Mouse (Mus musculus) spleen, adult 10 weeks (tissue): ENCODE measurements around the gene Dnaja1. TPM values are rescaled to one million over a fixed set of nuclear protein-coding genes. Genes with fewer than 3 reads are reported as not detected.

ENCODE experiments used
- polyA plus RNA-seq: library from polyadenylated mRNA; stranded (reverse); fragments of 350-450 nt; fragmentation: Illumina TruSeq; extraction: RNeasy Lipid Tissue Mini Kit (QIAGEN cat#74804); gene quantifications from one replicate; pipeline ENCODE4 v1.2.3, GENCODE M21; 2015; ENCODE audit warnings: low replicate concordance; ENCODE audit not compliant: insufficient read depth

Gene Dnaja1
- polyA plus RNA-seq: 483 TPM

DNA sequence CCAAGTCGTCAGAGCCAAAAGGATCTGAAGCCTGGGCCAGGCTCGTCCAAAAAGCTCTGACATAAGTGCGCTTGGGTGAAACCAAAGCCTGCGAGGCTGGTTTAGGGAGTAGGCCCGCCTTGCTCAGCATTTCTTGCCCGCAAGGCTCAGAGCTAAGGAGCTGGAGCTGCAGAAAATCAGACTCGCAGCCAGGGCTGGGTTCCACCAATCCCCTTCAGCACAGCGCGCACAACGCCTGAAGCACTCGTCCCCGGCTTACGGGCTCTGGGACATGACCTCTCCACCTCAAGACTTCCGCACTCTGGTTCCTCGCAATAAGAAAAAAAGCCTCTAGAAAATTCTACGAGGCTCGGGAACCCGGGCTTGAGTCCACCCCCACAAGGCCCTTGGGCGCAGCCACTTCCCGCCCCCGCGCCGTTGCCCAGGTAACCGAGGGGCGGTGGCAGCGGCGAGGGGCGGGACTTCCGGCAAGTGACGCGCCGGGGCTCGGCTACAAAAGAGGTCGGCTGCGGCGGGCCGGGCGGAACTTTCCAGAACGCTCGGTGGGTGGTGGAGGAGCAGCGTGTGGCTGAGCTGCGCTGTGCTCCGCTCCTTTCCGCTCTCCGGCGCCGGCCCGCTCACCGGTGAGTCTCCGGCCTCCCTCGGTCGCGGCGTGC, at the start of gene Dnaja1:
Gene Dnaja1 (plus strand): TSS at position 140 of the 656 bp plus-strand sequence.

DNA sequence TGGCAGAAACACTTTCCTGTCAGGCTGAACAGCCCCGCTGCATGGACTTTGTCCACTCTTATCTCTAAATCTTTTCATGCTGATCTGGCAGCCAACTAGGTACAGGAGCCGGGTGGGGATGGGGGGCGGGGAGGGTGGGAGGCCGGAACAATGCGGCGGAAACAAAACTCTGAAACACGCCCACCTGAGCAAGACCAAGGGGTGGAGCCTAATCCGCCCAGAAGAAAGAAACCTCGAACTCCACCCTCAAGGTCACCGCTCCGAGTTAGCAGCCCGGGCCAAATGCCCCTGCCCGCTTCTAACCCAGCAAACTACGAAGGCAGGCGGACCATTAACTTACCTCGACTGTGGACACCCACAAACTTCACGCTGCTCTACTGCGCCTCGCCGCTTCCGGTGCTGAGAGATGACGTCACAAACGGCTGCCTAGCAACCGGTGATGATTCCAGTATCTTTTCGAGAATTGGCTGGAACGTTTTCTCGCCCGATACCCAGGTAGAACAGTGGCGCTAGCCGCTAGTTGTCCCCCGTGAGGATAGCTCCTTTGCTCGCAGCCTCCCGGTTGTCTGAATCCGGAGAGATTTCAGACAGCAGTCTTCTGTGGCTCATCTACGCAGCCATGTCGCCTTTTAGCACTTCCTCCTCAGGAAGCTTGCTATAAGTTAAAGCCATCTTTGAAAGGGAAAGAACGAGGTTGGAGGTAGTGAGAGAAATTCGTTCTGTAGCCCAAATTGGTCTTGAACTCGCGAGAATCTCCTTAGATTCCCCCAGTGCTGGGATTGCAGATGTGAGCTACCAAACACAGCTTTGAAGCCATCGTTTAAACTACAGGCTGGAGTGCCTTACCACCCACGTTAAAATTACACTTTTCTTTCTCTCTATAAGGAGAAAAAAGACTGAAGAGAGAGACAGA, 18.9 kb upstream of the Dnaja1 start, which contains the start of gene Aptx:
Gene Aptx (minus strand): TSS at position 398 of the 913 bp plus-strand sequence.

DNA sequence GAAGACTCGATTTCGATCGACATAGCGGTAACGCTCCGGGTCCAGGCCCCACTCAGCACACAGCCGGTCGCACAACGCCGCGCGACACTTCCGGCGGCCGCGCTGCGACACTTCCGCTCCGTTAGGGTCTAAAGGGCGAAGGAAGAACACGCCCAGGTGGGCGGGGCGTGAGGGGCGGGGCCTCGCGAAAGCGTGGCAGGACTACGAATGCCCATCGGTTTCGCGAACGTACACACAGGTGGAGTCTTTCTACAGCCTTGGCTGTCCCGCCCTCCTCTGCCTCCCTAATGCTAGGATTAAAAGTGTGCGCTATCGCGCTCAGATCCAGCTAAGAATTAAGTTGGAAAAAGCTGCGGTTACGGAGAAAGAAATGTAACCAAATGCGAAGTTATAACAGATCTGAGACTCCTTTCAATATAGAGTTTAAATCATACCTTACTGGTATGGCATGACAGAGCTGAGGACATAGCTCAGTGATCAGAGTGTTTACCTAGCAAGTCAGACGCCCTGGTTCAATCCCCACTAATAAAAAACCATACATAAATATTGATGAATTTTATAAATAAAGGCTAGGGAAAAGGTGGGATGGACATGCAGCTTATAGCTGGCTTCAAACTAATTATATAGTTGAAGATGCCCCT, 36.0 kb downstream of the Dnaja1 start, which contains the start of gene Smu1:
Gene Smu1 (minus strand): TSS at position 144 of the 641 bp plus-strand sequence.

Other genes with a start within 250 kb of the Dnaja1 start
- 7.7 TPM for gene Tmem215, start 250.0 kb upstream of the Dnaja1 start, polyA plus RNA-seq
- gene Aptx, start 19.0 kb upstream of the Dnaja1 start, polyA plus RNA-seq: 24.1 TPM
- 90.4 TPM for gene Smu1, start 35.8 kb downstream of the Dnaja1 start, polyA plus RNA-seq
- gene B4galt1, start 131.9 kb downstream of the Dnaja1 start, polyA plus RNA-seq: 69.1 TPM
- gene Spink4, start 197.9 kb downstream of the Dnaja1 start, polyA plus RNA-seq: not detected
- 119 TPM for gene Bag1, start 226.1 kb downstream of the Dnaja1 start, polyA plus RNA-seq
- gene Chmp5, start 226.3 kb downstream of the Dnaja1 start, polyA plus RNA-seq: 102 TPM
- gene Nfx1, start 248.8 kb downstream of the Dnaja1 start, polyA plus RNA-seq: 109 TPM